Mouse (Mus musculus): ENCODE measurements around the gene Nap1l3. TPM values are rescaled to one million over a fixed set of nuclear protein-coding genes. Genes with fewer than 3 reads are reported as not detected.
A peak's percentile ranks its signal among the peaks of the same experiment; 100 is the strongest.

The Nap1l3 gene
- 0.17 and 0.25 TPM in 2 replicates for polyA plus RNA-seq (2012; rRNA removed)

- WGBS: 17% methylated on average over 39 of the region's 39 CpGs
- peak; percentile 53 for DNase-seq (ENCODE audit: low read depth, low spot score)
Observed at GRCm38 (mm10) chrX:122396781-122397581, at the start of gene Nap1l3. Gene Nap1l3, minus strand, starts transcription at chrX:122397401.

- WGBS: 12% methylated on average over 8 of the region's 8 CpGs
- DNase-seq (ENCODE audit: low read depth, low spot score): no peak
Observed at GRCm38 (mm10) chrX:122397652-122398051, 451 bp upstream of the Nap1l3 start.
